Mouse (Mus musculus): ENCODE measurements around the gene Tbkbp1. TPM values are rescaled to one million over a fixed set of nuclear protein-coding genes. Genes with fewer than 3 reads are reported as not detected.

The Tbkbp1 gene
- polyA plus RNA-seq, 1 experiment from 2014 or later: 3.9 TPM

DNA sequence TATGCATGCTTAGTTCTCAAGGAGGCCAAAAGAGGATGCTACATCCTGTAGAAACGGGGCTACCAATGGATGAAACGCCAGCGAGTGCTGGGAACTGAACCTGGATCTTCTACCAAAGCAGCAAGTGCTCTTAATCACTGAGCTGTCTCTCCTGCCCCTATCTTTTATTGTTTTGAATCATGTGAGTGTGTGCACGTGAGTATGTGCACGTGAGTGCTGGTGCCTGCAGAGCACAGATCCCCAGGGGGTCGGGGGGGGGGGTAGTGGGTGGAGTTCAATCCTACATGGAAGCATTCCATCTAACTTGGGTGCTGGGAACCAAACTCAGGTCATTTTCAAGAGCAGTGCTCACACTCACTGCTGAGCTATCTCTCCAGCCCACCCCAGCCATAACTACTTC is 64.9 kb downstream of the Tbkbp1 start:
- H3K9me3 ChIP-seq (ENCODE audit: control insufficient read depth, low read length): 0 out of 2 replicates have a peak, but pooled peaks cover 4% of the 10 kb centered on the region
- no peaks in the 10 kb centered on the region for H3K27me3 ChIP-seq (replicated peaks; ENCODE audit: control insufficient read depth, insufficient read depth, low read length)
- H3K4me1 ChIP-seq (replicated peaks; ENCODE audit: control insufficient read depth, insufficient read depth, low read length): peaks cover 6% of the 10 kb centered on the region; the same call in 1 of the 2 replicates
- no peaks in the 10 kb centered on the region for H3K36me3 ChIP-seq (ENCODE audit: control insufficient read depth, insufficient read depth, low read length)
- WGBS: 71% methylated on average over 6 of the region's 6 CpGs
- ATAC-seq (replicated peaks; ENCODE audit: low FRiP score, low TSS enrichment, low read depth): no peak
- no peak overlapping the region for H3K4me2 ChIP-seq (ENCODE audit: low read length)
- DNase-seq (ENCODE audit: low spot score): no peak
- no peak overlapping the region for H3K4me3 ChIP-seq (ENCODE audit: low read depth, low read length)
- H3K27ac ChIP-seq (ENCODE audit: low read depth): no peak overlapping the region
- H3K9ac ChIP-seq (ENCODE audit: low read length): no peak overlapping the region

Small RNA genes within 50 kb of the gene (microRNA-seq; reads per million reads assigned to microRNA genes)
- gene Mir7235: not detected

Other genes starting within 250 kb of the Tbkbp1 start
- 64.2 and 70.1 TPM in 2 replicates for gene Cdk5rap3, start 235.0 kb downstream of the Tbkbp1 start, polyA plus RNA-seq (2014; fragmentation: Nextera tagmentation; extraction: Ambion mirVana)
- gene Prr15l, start 223.4 kb downstream of the Tbkbp1 start, polyA plus RNA-seq (2014; fragmentation: Nextera tagmentation; extraction: Ambion mirVana): 56.8 and 62.5 TPM in 2 replicates
- 40.9 and 44.1 TPM in 2 replicates for gene Pnpo, start 207.5 kb downstream of the Tbkbp1 start, polyA plus RNA-seq (2014; fragmentation: Nextera tagmentation; extraction: Ambion mirVana)
- 18.6 and 18.7 TPM in 2 replicates for gene Sp2, start 168.5 kb downstream of the Tbkbp1 start, polyA plus RNA-seq (2014; fragmentation: Nextera tagmentation; extraction: Ambion mirVana)
- not detected in 2 replicates for gene Sp6, start 138.1 kb downstream of the Tbkbp1 start, polyA plus RNA-seq (2014; fragmentation: Nextera tagmentation; extraction: Ambion mirVana)
- gene Scrn2, start 121.6 kb downstream of the Tbkbp1 start, polyA plus RNA-seq (2014; fragmentation: Nextera tagmentation; extraction: Ambion mirVana): 18.6 and 19.0 TPM in 2 replicates
- gene Lrrc46, start 110.1 kb downstream of the Tbkbp1 start, polyA plus RNA-seq (2014; fragmentation: Nextera tagmentation; extraction: Ambion mirVana): 0.44 and 0.49 TPM in 2 replicates
- gene Mrpl10, start 109.9 kb downstream of the Tbkbp1 start, polyA plus RNA-seq (2014; fragmentation: Nextera tagmentation; extraction: Ambion mirVana): 96.4 and 98.5 TPM in 2 replicates
- 7.3 and 7.8 TPM in 2 replicates for gene Osbpl7, start 100.9 kb downstream of the Tbkbp1 start, polyA plus RNA-seq (2014; fragmentation: Nextera tagmentation; extraction: Ambion mirVana)
- 0.07 TPM in 1 of 2 replicates, not detected in the other for gene Tbx21, start 36.2 kb downstream of the Tbkbp1 start, polyA plus RNA-seq (2014; fragmentation: Nextera tagmentation; extraction: Ambion mirVana)
- gene Kpnb1, start 36.4 kb upstream of the Tbkbp1 start, polyA plus RNA-seq (2014; fragmentation: Nextera tagmentation; extraction: Ambion mirVana): 79.9 and 86.0 TPM in 2 replicates
- gene Npepps, start 129.1 kb upstream of the Tbkbp1 start, polyA plus RNA-seq (2014; fragmentation: Nextera tagmentation; extraction: Ambion mirVana): 83.1 and 90.0 TPM in 2 replicates
- gene Mrpl45, start 164.2 kb upstream of the Tbkbp1 start, polyA plus RNA-seq (2014; fragmentation: Nextera tagmentation; extraction: Ambion mirVana): 52.1 and 55.5 TPM in 2 replicates
- gene Gpr179, start 200.6 kb upstream of the Tbkbp1 start, polyA plus RNA-seq (2014; fragmentation: Nextera tagmentation; extraction: Ambion mirVana): 0.11 and 0.15 TPM in 2 replicates
- gene Socs7, start 211.1 kb upstream of the Tbkbp1 start, polyA plus RNA-seq (2014; fragmentation: Nextera tagmentation; extraction: Ambion mirVana): 2.1 and 2.5 TPM in 2 replicates